Mouse (Mus musculus) midbrain, embryonic 10.5 days (tissue): Measurements from ENCODE around the gene Gm10643. TPM values are rescaled to one million over a fixed set of nuclear protein-coding genes. Genes with fewer than 3 reads are reported as not detected.
A peak's percentile ranks its signal among the peaks of the same experiment; 100 is the strongest.

Source experiments
- DNase-seq: peaks from one replicate; pipeline ENCODE4 v3.0.0-alpha.2; 2017; ENCODE audit warnings: low spot score
- H3K27ac ChIP-seq: fragments of 300-500 bp; sonication (generic); replicated peaks from 2 replicates; pipeline ENCODE4 v1.5.1; 2016; ENCODE audit warnings: mild to moderate bottlenecking
- H3K27me3 ChIP-seq: fragments of 300-500 bp; sonication (generic); 2 replicates; pipeline ENCODE4 v1.6.1; 2016; ENCODE audit warnings: low read depth, mild to moderate bottlenecking; ENCODE audit not compliant: poor library complexity, severe bottlenecking
- H3K36me3 ChIP-seq: fragments of 300-500 bp; sonication (generic); 2 replicates; pipeline ENCODE4 v1.6.1; 2016; ENCODE audit warnings: mild to moderate bottlenecking, moderate library complexity
- H3K4me1 ChIP-seq: fragments of 300-500 bp; sonication (generic); 2 replicates; pipeline ENCODE4 v1.6.1; 2016
- H3K4me3 ChIP-seq: fragments of 300-500 bp; sonication (generic); 2 replicates; pipeline ENCODE4 v1.5.1; 2016; ENCODE audit warnings: mild to moderate bottlenecking, moderate library complexity
- H3K9me3 ChIP-seq: fragments of 300-500 bp; sonication (generic); replicated peaks from 2 replicates; pipeline ENCODE4 v1.6.1; 2016; ENCODE audit warnings: mild to moderate bottlenecking
- WGBS: fragments of 180-500 bp; shearing (Covaris S2); methylation state at CpG from one replicate; pipeline ENCODE4 v1.1.7; 2016; 5-methylcytosine and 5-hydroxymethylcytosine counted together
- polyA plus RNA-seq: library from polyadenylated mRNA; unstranded; fragments of >200 nt; fragmentation: Nextera tagmentation; extraction: Ambion mirVana; gene quantifications from 2 replicates; pipeline ENCODE4 v1.2.1, GENCODE M21; 2016

Gm10643 gene
- polyA plus RNA-seq, 1 experiment from 2014 or later = 0.69 TPM

DNA sequence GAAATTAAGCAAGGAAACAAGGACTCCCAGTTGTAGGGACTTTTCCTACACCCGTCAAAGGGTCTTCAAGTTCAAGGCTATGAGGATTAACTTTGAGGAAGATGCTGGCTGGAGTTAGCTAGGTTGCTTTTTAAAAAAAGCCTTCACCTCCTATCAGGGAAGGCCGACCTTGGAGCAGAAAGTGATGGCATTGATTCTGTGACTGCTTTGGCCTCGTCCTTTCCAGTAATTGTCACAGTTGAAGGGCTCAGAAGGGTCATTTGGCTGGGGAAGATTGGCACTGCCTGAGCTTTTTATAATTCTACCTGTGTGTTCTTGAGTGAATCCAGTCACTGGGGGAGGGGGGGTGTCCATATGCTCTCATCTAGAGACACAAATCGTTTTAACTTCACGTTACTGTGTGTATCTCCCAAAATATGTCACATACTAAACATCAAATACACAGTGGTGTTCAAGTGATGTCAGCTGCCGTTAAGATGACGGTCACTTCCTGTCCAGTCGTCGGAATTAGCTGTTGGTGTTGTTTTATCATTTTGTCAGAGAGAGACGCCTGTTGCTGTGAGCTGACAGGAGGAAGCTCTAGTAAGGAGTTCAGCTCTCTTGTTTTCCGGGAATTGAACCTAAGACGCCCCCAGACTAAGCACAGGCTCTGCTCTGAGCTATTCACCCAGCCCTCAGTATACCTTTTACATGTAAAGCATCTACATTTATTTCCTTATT lies 3.5 kb upstream of the Gm10643 start:
- Histone ChIP-seq H3K27me3 (no peaks in the 10 kb centered on the region), H3K9me3 (no peaks in the 10 kb centered on the region), H3K4me1 (peaks cover 59% of the 10 kb centered on the region), H3K4me3 (peak overlapping the region; percentile 90), H3K27ac (no peak overlapping the region), H3K36me3 (no peaks in the 10 kb centered on the region)
- no peak for DNase-seq
- WGBS = 85% methylated on average over 12 of the region's 12 CpGs

DNA sequence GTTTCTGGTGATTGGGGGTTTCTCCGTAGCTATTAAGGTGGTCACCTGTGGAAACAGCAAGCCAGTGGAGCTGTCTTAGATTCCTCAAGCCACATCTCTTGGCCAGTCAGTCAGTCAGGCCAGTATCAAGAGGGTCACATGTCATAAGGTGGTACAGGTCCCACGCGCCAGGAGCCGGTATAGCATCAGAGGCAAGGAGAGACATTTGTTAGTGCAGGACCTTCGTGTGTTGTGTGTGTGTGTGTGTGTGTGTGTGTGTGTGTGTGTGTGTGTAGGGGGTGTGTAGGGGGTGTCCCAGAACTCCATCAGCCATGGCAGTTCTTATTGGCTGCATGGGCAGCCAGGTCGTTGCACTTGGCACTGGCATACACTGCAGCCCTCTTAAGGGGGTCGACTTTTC lies 3.0 kb upstream of the Gm10643 start:
- DNase-seq = no peak
- Histone ChIP-seq H3K4me3 (peak overlapping the region; percentile 90), H3K4me1 (peaks cover 53% of the 10 kb centered on the region), H3K27ac (peak overlapping the region; percentile 7; the same call in 1 of the 2 replicates), H3K9me3 (no peaks in the 10 kb centered on the region), H3K27me3 (no peaks in the 10 kb centered on the region), H3K36me3 (no peaks in the 10 kb centered on the region)
- WGBS = 92% methylated on average over 7 of the region's 7 CpGs

DNA sequence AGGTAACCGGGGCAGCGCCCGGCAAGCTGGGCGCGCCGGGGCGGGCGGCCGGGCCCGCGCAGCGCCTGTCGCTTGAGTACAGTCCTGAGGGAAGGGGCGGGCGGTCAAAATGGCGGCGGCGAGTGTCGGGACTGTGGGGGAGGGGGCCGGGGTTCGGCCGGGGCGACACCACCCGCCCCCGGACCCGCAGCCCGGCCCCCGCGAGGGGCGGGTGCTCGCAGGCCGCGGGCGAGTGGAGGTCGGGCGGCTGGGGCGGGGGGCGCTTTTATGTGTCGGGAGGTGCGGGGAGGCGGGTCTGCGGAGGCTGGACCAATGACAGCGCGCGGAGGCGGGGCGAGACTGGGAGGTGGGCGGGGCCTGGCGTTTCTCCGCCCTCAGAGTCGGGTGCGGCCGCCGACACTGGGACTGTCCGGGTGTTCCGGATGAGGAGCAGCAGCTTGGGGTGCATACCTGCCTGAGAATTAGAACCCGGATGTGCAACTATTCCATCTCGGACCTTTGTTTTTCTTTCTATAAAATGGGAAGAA lies 2.2 kb upstream of the Gm10643 start:
- under 1% methylated on average over 58 of the region's 58 CpGs for WGBS
- H3K4me3 ChIP-seq = peak overlapping the region; percentile 90
- no peaks in the 10 kb centered on the region for H3K9me3 ChIP-seq
- peak overlapping the region; percentile 97 for H3K27ac ChIP-seq
- H3K36me3 ChIP-seq = no peaks in the 10 kb centered on the region
- peaks cover 45% of the 10 kb centered on the region for H3K4me1 ChIP-seq
- H3K27me3 ChIP-seq = no peaks in the 10 kb centered on the region
- peak; percentile 96 for DNase-seq

DNA sequence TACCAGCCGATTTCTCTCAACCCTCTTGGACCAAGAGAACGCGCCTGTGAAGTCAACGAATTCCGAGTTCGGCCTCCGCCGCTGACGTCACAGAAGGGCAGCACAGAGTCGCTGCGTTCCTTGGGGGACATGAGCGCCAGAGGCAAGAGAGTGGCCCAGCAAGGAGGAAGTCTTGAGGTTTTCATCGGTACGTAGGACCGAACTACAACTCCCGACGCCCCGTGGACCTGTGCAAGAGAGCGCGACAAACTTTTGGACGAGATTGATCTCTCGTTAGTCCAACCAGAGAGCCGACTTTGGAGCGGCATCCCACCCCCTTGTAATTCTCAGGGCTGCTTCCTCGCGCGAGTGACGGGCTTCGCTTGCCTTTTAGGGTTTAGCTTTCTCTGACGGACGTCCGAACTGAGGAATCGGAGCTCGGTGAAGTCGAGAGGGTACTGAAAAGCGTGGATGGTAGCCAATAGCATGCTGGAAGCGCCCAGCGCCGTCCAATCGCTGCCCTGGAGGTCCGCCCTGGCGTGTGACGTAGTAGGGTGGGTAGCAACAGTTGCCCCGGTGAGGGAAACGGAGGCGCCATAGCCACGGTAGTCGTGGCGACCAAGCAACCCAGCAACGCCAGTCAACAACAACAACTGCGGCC lies 1.5 kb upstream of the Gm10643 start, which contains the start of gene Rfx1:
Gene Rfx1, plus strand, starts transcription at position 544 of the 640 bp plus-strand sequence.
- H3K27me3 ChIP-seq = no peaks in the 10 kb centered on the region
- peak; percentile 99 for DNase-seq
- no peaks in the 10 kb centered on the region for H3K9me3 ChIP-seq
- H3K27ac ChIP-seq = peak within 1 kb of the TSS; percentile 97
- WGBS = under 1% methylated on average over 51 of the region's 51 CpGs
- H3K4me1 ChIP-seq = peaks cover 40% of the 10 kb centered on the region
- no peaks in the 10 kb centered on the region for H3K36me3 ChIP-seq
- peak within 1 kb of the TSS; percentile 90 for H3K4me3 ChIP-seq

DNA sequence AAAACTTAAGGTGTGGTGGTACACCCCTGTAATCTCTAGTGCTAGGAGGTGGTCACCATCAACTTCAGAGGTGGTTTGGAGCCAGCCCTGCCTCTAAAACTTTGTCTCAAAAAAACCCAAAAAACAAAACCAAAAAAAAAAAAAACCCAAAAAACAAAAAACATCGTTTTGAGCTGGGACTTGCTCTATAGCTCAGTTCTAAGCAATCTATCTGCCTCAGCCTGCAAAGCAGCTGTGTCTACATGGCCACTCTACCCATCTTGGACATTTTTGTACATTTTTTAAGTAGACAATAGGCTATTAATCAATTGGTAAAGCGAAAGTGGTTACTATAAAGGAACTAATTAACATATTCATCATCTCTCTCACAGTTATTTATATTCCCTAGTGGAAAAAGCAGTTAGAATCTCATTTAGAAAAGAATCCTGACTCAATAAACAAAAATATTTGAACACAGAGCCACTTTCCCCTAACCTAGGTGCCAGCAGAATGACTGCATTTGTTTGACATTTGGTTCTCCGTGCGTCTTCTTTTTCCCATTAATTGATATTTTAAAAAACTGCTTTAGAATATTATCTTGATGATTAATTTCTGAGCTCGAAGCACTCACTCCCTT lies 628 bp upstream of the Gm10643 start:
- 37% methylated on average over 5 of the region's 5 CpGs for WGBS
- no peak for DNase-seq
- H3K27me3 ChIP-seq = no peaks in the 10 kb centered on the region

DNA sequence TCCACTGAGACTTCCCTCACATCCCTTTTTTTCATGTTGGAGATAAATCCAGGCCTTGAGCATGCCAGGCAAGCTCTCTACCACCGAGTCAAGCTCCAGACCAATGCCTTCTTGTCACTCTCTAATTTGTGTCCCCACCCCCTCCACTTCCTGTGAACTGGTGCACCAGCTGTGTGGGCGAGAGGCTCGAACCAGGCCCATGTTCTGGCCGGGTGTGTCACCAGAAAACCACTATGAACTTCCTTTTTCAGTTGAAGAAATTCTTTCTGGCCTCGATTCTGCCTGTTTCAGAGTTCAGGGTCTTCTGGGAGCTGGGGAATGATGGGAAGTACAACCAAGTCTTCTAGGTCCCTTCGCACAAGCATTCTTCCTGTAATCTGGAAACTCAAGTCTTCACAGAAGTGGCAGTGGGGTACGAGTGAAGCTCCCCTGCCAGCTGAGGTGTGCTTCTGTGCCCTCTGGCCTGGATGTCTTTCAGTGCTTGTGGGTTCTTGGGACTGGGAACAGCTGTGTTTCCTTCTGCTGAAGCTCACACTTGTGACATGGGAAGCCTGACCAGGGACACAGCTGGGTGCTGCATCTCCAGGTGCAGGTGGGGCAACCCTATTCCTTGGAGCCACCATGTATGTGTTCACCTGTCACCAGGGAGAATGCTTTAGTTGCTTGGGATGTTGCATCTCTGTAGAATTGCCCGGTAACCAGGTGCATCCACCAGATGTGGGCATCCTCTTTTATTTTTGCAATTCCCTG lies 901 bp downstream of the Gm10643 start:
- DNase-seq = no peak
- no peaks in the 10 kb centered on the region for H3K9me3 ChIP-seq
- no peak overlapping the region for H3K27ac ChIP-seq
- no peaks in the 10 kb centered on the region for H3K36me3 ChIP-seq
- no peak overlapping the region for H3K4me3 ChIP-seq
- H3K4me1 ChIP-seq = peaks cover 27% of the 10 kb centered on the region
- 81% methylated on average over 8 of the region's 8 CpGs for WGBS
- H3K27me3 ChIP-seq = no peaks in the 10 kb centered on the region

More for the DNA sequence above, 628 bp upstream of the Gm10643 start:
- no peaks in the 10 kb centered on the region for H3K36me3 ChIP-seq
- peaks cover 40% of the 10 kb centered on the region for H3K4me1 ChIP-seq
- H3K27ac ChIP-seq = peak overlapping the region; percentile 97
- peak overlapping the region; percentile 90 for H3K4me3 ChIP-seq
- H3K9me3 ChIP-seq = no peaks in the 10 kb centered on the region

DNA sequence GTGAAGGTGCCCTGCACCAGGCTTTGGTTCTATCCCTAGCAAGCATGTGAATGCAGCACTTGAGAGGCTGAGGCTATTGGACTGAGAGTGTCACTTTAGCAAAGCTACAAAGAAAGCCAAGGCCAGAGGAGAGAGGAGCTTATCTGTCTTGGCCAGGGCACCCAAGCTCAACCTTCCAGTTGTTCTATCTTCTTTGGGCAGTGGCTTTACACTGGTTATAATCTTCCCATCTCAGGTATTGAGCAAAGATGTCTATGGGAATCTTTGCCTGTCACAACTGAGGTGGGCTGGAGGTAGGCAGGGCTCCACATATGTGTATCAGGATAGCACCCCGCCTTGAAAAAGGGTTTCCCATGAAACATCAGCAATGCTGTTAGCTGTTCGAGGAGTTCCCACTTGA lies 4.7 kb downstream of the Gm10643 start:
- H3K4me3 ChIP-seq = no peak overlapping the region
- H3K27ac ChIP-seq = no peak overlapping the region
- WGBS = 91% methylated on average over 2 of the region's 2 CpGs
- peaks cover 2% of the 10 kb centered on the region; the same call in 1 of the 2 replicates for H3K4me1 ChIP-seq
- no peak for DNase-seq
- no peaks in the 10 kb centered on the region for H3K36me3 ChIP-seq
- no peaks in the 10 kb centered on the region for H3K27me3 ChIP-seq
- no peaks in the 10 kb centered on the region for H3K9me3 ChIP-seq

DNA sequence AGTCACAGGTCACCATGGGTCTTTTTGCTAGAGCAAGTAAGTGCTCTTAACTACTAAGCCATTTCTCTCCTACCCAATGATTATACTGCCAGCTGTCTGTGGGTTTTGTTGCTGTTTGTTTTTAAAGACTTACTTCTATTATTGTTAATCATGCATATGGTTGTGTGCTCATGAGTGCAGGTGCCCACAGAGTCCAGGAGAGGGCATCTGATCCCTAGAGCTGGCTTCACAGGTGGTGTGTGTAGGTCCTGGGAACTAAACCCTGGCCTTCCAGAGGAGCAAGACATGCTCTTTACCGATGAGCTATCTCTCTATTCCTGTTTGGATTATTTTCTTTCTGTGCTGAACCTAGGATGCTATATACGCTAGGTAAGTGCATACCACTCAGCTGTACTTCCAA lies 5.7 kb downstream of the Gm10643 start:
- H3K4me3 ChIP-seq = no peak overlapping the region
- H3K27me3 ChIP-seq = no peaks in the 10 kb centered on the region
- 91% methylated on average over 2 of the region's 2 CpGs for WGBS
- H3K36me3 ChIP-seq = no peaks in the 10 kb centered on the region
- no peak overlapping the region for H3K27ac ChIP-seq
- H3K9me3 ChIP-seq = no peaks in the 10 kb centered on the region
- no peak for DNase-seq
- H3K4me1 ChIP-seq = 0 out of 2 replicates have a peak, but pooled peaks cover 2% of the 10 kb centered on the region

DNA sequence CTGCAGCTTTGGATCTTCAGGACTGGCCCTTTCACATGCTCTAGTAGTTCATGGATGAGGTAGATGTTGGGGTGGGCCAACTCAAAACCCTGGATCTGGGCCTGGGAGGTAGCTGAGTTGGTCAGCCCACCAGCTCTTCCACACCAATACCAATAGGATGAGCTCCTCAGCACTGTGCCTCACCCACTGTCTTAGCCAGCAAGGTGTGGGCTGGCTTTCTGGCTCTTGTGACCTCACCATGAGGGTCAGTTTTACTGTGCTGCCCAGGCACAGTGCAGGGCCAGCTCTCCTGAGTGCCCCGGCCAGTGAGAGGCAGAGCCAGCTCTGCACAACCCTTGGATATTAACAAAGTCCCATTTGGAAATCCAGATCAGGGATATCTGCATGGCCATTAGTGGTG lies 7.1 kb downstream of the Gm10643 start:
- DNase-seq = no peak
- no peaks in the 10 kb centered on the region for H3K36me3 ChIP-seq
- WGBS = 87% methylated on average over 1 of the region's 1 CpGs
- no peaks in the 10 kb centered on the region for H3K9me3 ChIP-seq
- H3K4me1 ChIP-seq = no peaks in the 10 kb centered on the region
- H3K4me3 ChIP-seq = no peak overlapping the region
- H3K27me3 ChIP-seq = no peaks in the 10 kb centered on the region
- no peak overlapping the region for H3K27ac ChIP-seq

DNA sequence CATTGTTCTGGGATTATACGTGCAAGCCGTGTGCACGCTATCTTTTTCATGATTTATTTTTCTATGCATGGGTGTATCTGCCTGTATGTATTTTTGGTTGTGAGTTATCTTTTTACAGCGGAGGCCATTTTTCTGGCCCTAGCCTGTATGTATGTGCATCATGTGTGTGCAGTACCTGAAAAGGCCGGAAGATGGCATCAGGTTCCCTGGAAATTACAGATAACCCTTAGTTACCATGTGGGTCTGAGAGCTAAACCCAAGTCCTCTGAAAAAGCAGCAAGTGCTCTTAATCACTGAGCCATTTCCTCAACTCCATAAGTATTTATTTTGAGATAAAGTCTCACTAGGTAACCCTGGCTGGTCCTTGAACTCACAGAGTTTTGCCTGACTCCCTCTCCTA lies 11.7 kb downstream of the Gm10643 start:
- WGBS = 95% methylated on average over 5 of the region's 5 CpGs
- Histone ChIP-seq H3K4me1 (peaks cover 9% of the 10 kb centered on the region; the same call in 1 of the 2 replicates), H3K36me3 (no peaks in the 10 kb centered on the region), H3K9me3 (no peaks in the 10 kb centered on the region), H3K27me3 (no peaks in the 10 kb centered on the region), H3K4me3 (no peak overlapping the region), H3K27ac (no peak overlapping the region)
- DNase-seq = no peak

DNA sequence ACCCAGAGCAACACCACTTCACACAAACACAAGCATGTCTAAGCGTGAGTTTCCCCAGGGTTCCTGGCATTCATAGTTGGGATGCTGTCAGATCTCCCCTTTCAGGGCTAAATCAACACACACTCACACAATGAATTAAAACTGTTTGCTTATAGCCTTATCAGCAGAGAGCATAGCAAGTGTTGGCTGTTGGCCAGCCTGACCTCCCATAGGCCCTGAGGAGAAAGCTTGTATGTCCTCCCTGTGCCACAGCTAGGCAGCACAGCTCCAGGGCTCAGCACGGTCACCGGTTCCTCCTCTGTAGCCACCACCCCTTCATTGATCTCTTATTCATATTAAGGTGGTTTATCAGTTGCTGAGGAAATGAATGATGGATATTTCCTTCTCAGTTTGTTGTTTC lies 12.2 kb downstream of the Gm10643 start:
- H3K27ac ChIP-seq = no peak overlapping the region
- WGBS = 89% methylated on average over 3 of the region's 3 CpGs
- no peaks in the 10 kb centered on the region for H3K9me3 ChIP-seq
- DNase-seq = no peak
- H3K4me1 ChIP-seq = peaks cover 9% of the 10 kb centered on the region; the same call in 1 of the 2 replicates
- H3K36me3 ChIP-seq = no peaks in the 10 kb centered on the region
- H3K4me3 ChIP-seq = no peak overlapping the region
- H3K27me3 ChIP-seq = no peaks in the 10 kb centered on the region

DNA sequence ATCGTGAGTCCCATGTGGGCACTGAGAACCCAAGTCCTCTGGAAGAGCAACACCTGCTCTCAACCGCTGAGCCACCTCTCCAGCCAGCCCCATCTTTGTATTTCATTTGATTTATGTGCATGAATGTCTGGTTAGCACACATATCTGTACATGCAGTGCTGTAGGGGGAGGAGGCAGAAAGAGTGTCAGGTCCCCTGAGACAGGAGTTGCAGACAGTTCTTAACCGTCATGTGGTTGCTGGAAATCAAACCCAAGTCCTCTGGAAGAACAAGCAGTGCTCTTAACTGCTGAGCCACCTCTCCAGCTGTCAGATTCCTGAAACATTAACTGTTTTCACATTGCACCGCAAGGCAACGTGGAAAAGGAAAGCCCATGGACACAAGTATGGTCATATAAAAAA lies 16.8 kb downstream of the Gm10643 start:
- DNase-seq = no peak
- Histone ChIP-seq H3K36me3 (no peaks in the 10 kb centered on the region), H3K27me3 (peaks cover 36% of the 10 kb centered on the region), H3K4me3 (no peak overlapping the region), H3K4me1 (peaks cover 19% of the 10 kb centered on the region), H3K27ac (no peak overlapping the region), H3K9me3 (no peaks in the 10 kb centered on the region)
- 83% methylated on average over 5 of the region's 5 CpGs for WGBS
